Mouse (Mus musculus): ENCODE measurements around the gene Ubap2l. TPM values are rescaled to one million over a fixed set of nuclear protein-coding genes. Genes with fewer than 3 reads are reported as not detected.

The Ubap2l gene
- 152 and 168 TPM in 2 replicates for polyA plus RNA-seq (2012; rRNA removed)

DNA sequence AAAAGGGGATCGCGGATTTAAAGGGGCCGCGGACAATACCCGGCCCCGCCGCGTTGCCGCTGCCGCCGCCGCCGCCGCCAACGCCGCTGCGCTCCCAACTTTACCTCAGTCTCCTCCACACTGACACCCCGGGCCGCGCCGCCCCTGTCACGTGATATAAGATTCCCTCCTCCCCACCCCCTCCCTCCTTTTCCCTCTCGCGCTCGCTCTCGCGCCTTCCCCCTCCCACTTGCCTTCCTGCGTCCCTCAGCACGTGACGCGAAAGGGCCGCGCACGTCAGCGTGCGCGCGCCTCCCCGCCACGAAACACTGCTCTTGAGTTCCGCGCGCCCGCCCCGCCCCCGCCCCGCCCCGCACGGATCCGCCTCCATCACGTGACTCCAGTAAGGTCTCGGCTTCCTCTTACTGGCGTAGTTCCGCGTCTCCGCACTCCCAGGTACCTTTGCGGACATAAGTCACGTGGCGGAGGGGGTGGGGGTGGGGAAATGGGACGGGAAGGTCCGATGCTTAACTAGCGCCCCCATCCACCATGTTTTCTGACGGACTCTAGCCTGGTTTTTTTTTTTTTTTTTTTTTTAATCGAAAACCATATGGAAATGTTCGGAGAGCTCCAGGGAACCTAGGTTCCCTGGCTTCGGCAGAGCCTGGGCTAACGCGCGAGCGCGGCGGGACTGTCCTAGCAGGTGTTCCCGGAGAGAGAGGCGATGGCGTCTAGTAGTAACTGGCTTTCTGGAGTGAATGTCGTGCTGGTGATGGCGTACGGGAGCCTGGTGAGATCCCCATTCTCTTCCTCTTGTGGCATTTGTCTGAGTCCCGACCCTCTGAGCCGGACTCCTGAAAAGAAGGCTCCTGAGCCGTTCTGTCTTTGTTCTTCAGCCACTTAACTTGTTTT is at the start of gene Ubap2l:
TSS of gene Ubap2l (minus strand) at position 278 of the 891 bp plus-strand sequence.

DNA sequence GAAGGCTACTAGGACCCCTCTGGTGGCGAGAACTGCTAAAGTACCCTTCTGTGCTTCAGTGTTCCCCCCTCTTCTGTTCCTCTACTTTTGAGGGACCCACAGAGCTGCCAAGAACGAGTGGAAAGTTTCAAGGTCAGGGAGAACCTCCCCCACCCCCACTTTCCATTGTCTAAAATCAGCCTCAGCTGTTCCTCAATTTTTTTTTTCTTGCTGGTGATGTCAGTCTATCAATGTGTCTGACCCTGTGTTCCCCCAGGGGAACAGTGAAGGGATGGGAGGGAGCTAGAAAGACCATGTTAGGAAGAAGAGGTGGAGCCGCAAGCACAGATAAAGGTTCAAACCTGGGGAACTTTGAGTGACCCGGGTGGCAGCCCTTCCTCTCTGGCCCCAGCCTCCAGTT is 19.9 kb upstream of the Ubap2l start, which contains the start of gene Tpm3:
TSS of gene Tpm3 (plus strand) at position 356 of the 400 bp plus-strand sequence.

DNA sequence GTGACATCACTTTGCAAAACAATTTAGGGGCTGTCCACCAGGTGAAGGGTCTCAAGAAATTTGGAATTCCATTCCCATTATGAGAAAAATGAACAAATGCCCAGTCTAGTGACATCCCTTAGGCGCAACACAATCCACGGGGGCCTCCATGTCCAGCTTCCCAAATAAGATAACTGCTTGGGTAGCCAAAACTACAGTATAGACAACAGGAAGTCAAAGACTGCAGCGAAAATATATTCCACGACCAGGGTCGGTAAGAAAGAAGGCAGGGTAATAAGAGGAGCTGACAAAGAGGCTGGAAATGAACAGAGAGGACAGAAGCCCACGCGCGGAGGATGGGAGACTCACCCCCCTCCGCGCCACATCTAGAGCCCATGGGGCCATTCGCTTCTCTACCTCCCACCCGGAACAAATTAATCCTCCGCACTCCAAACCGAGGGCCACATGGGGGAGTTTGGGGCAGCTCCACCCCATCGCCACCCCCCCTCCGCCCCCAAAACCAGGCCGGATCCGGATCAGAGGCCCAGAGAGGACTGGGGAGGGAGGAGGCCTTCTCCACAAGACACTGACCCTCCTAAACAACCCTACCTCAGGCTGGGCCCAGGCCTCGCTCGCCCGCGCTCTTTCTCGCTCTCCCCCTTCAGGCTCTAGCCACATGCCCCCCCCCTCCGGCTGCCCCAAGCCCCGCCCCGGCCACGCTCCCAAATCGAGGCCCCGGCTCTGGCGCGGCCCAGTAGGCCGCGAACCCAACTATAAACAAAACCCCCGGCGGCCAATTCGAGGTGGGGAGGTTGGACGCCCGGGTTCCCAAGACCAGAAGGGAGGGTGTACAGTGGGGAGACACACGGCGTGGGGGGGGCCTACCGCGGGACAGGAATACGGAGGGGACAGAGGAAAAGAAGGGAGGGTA is 732 bp downstream of the Ubap2l start, which contains the start of gene 4933434E20Rik:
TSS of gene 4933434E20Rik (plus strand) at position 196 of the 910 bp plus-strand sequence.

DNA sequence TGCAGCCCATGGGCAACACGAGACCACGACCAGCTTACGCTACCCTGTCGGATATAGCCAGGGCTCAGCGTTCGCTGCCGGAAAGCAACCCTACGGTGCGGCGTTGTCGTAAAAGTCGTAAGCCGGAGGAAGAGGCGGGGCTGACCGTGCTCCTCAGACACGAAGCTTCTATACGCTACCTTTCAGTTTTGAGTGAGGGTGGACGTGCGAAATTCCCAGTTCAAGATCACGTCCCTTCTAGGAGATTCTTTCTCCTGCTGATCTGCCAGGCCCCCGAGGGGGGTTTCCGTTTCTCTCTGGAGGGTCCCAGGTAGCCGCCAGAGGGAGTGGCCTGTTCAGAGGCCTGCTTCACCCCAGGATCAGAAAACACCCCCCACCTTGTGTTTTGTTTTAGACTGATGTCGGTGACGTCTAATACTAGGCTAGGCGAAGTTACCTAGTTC is 53.8 kb downstream of the Ubap2l start, which contains the start of gene Hax1:
TSS of gene Hax1 (minus strand) at position 169 of the 443 bp plus-strand sequence.

DNA sequence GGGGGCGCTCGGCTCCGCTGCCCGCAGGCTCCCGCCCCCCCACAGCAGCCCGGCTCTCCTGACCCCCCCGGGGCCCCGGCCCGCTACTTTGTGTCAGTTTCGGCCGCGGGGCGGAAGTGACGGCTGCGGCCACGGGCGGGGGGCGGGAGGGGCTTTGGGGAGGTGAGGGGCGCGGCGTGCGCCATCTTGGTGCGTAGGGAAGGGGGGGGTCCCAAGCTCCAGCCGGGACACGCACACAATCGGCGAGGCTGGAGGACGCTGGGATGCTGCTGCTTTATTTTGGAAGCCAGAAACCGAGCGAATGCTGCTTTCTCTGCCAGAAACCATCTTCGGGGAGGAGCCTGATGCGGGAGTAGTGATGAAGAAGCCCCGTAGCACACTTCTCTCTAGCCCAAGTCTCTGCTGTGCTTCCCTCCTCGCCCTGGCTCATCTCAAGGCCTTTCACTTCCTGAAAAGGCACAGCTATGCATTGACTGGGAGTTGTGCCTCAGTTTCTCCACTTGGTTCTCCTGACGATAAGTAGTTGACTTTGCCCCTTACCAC is 89.1 kb downstream of the Ubap2l start, which contains the start of gene Atp8b2:
TSS of gene Atp8b2 (minus strand) at position 288 of the 543 bp plus-strand sequence.

Other genes with a start within 250 kb of the Ubap2l start
- 1.3 and 1.5 TPM in 2 replicates for gene She, start 221.3 kb downstream of the Ubap2l start, polyA plus RNA-seq (2012; rRNA removed)
- gene Il6ra, start 139.4 kb downstream of the Ubap2l start, polyA plus RNA-seq (2012; rRNA removed), result 0.58 and 0.64 TPM in 2 replicates
- gene Atp8b2, start 89.1 kb downstream of the Ubap2l start, polyA plus RNA-seq (2012; rRNA removed), result 58.6 and 75.2 TPM in 2 replicates
- 131 and 137 TPM in 2 replicates for gene Hax1, start 53.8 kb downstream of the Ubap2l start, polyA plus RNA-seq (2012; rRNA removed)
- 91.8 and 99.7 TPM in 2 replicates for gene 4933434E20Rik, start 992 bp downstream of the Ubap2l start, polyA plus RNA-seq (2012; rRNA removed)
- gene Tpm3, start 20.0 kb upstream of the Ubap2l start, polyA plus RNA-seq (2012; rRNA removed), result 224 and 236 TPM in 2 replicates
- gene Nup210l, start 51.5 kb upstream of the Ubap2l start, polyA plus RNA-seq (2012; rRNA removed), result 2.0 and 2.5 TPM in 2 replicates
- 2,671 and 2,744 TPM in 2 replicates for gene Rps27, start 161.0 kb upstream of the Ubap2l start, polyA plus RNA-seq (2012; rRNA removed)
- 20.0 and 25.5 TPM in 2 replicates for gene Rab13, start 161.1 kb upstream of the Ubap2l start, polyA plus RNA-seq (2012; rRNA removed)
- gene Jtb, start 179.0 kb upstream of the Ubap2l start, polyA plus RNA-seq (2012; rRNA removed), result 64.0 and 67.6 TPM in 2 replicates
- gene Creb3l4, start 190.9 kb upstream of the Ubap2l start, polyA plus RNA-seq (2012; rRNA removed), result 2.2 and 2.9 TPM in 2 replicates
- gene Slc39a1, start 195.5 kb upstream of the Ubap2l start, polyA plus RNA-seq (2012; rRNA removed), result 27.4 and 33.3 TPM in 2 replicates
- gene Crtc2, start 201.5 kb upstream of the Ubap2l start, polyA plus RNA-seq (2012; rRNA removed), result 62.1 and 70.6 TPM in 2 replicates
- 22.6 and 23.6 TPM in 2 replicates for gene Dennd4b, start 212.6 kb upstream of the Ubap2l start, polyA plus RNA-seq (2012; rRNA removed)
- gene Gatad2b, start 240.6 kb upstream of the Ubap2l start, polyA plus RNA-seq (2012; rRNA removed), result 31.6 and 35.4 TPM in 2 replicates

All from central nervous system, embryonic 14 days (tissue).